Mouse (Mus musculus) limb, embryonic 11.5 days (tissue): ENCODE data around the gene Acox2. TPM values are rescaled to one million over a fixed set of nuclear protein-coding genes. Genes with fewer than 3 reads are reported as not detected.
A peak's percentile ranks its signal among the peaks of the same experiment; 100 is the strongest.
"Not testable (repeated sequence)": the region's sequence is repeated elsewhere in the genome, so short reads cannot be mapped to it uniquely, and the experiment has no call there.

Experiments
- ATAC-seq: fragments of 200-750 bp; cut with Nextera tagmentation; 2 replicates; pipeline ENCODE4 v1.8.0; 2017; ENCODE audit warnings: low read depth; ENCODE audit not compliant: insufficient number of reproducible peaks, low FRiP score, low TSS enrichment
- DNase-seq: peaks from one replicate; pipeline ENCODE4 v3.0.0-alpha.2; 2015; ENCODE audit warnings: low spot score
- H3K27ac ChIP-seq: fragments of 300-500 bp; sonication (generic); replicated peaks from 2 replicates; pipeline ENCODE4 v1.5.1; 2014; ENCODE audit warnings: low read depth, mild to moderate bottlenecking, low read length
- H3K27me3 ChIP-seq: fragments of 300-500 bp; sonication (generic); 2 replicates; pipeline ENCODE4 v1.6.1; 2014; ENCODE audit warnings: mild to moderate bottlenecking, low read length, mixed read lengths; ENCODE audit not compliant: control insufficient read depth, insufficient read depth
- H3K36me3 ChIP-seq: fragments of 300-500 bp; sonication (generic); 2 replicates; pipeline ENCODE4 v1.6.1; 2014; ENCODE audit warnings: mild to moderate bottlenecking, low read length, moderate library complexity, mixed read lengths; ENCODE audit not compliant: control insufficient read depth, insufficient read depth
- H3K4me1 ChIP-seq: fragments of 300-500 bp; sonication (generic); 2 replicates; pipeline ENCODE4 v1.6.1; 2014; ENCODE audit warnings: low read length, mixed read lengths; ENCODE audit not compliant: control insufficient read depth, insufficient read depth
- H3K4me2 ChIP-seq: fragments of 300-500 bp; sonication (generic); 2 replicates; pipeline ENCODE4 v1.6.1; 2014; ENCODE audit warnings: low read depth, mild to moderate bottlenecking, moderate library complexity; ENCODE audit not compliant: severe bottlenecking
- H3K4me3 ChIP-seq: fragments of 300-500 bp; sonication (generic); 2 replicates; pipeline ENCODE4 v1.5.1; 2014; ENCODE audit warnings: low read depth, low read length
- H3K9ac ChIP-seq: fragments of 300-500 bp; sonication (generic); 2 replicates; pipeline ENCODE4 v1.6.1; 2014; ENCODE audit warnings: mild to moderate bottlenecking, low read length
- H3K9me3 ChIP-seq: fragments of 300-500 bp; sonication (generic); 2 replicates; pipeline ENCODE4 v1.6.1; 2016; ENCODE audit warnings: low read length; ENCODE audit not compliant: control insufficient read depth
- WGBS: fragments of 180-500 bp; shearing (Covaris S2); extraction: QIAGEN DNeasy Blood & Tissue Kit; methylation state at CpG from one replicate; pipeline ENCODE4 v1.1.7; 2014; 5-methylcytosine and 5-hydroxymethylcytosine counted together
- polyA plus RNA-seq: library from polyadenylated mRNA; unstranded; fragments of >200 nt; fragmentation: Nextera tagmentation; extraction: Ambion mirVana; gene quantifications from 2 replicates; pipeline ENCODE4 v1.2.1, GENCODE M21; 2014

The Acox2 gene
- polyA plus RNA-seq, 1 experiment from 2014 or later = not detected

- DNase-seq, H3K9ac ChIP-seq, H3K36me3 ChIP-seq, H3K4me3 ChIP-seq, H3K27me3 ChIP-seq, H3K27ac ChIP-seq, H3K9me3 ChIP-seq, H3K4me2 ChIP-seq, H3K4me1 ChIP-seq: not testable (repeated sequence)
- peak; percentile 91 for ATAC-seq
- WGBS = 88% methylated on average over 5 of the region's 5 CpGs
Observed at GRCm38 (mm10) chr14:8286595-8286994, 27.4 kb upstream of the Acox2 start.

- Histone ChIP-seq H3K4me1 (no peaks in the 10 kb centered on the region), H3K27me3 (no peaks in the 10 kb centered on the region), H3K9ac (no peak overlapping the region), H3K4me2 (no peak overlapping the region), H3K36me3 (no peaks in the 10 kb centered on the region), H3K9me3 (no peaks in the 10 kb centered on the region), H3K27ac (no peak overlapping the region), H3K4me3 (no peak overlapping the region)
- ATAC-seq (no peak), DNase-seq (no peak)
Observed at GRCm38 (mm10) chr14:8283784-8284183, 24.6 kb upstream of the Acox2 start.

- H3K9me3 ChIP-seq, H3K27ac ChIP-seq, H3K36me3 ChIP-seq, H3K4me2 ChIP-seq, H3K27me3 ChIP-seq, H3K4me1 ChIP-seq, H3K4me3 ChIP-seq, DNase-seq, ATAC-seq, H3K9ac ChIP-seq: not testable (repeated sequence)
- WGBS = 88% methylated on average over 8 of the region's 8 CpGs
Observed at GRCm38 (mm10) chr14:8271281-8271680, 12.1 kb upstream of the Acox2 start.

GRCm38 (mm10) chr14:8264378-8264777 is 5.2 kb upstream of the Acox2 start:
- WGBS = 96% methylated on average over 1 of the region's 1 CpGs
- no peaks in the 10 kb centered on the region for H3K36me3 ChIP-seq
- ATAC-seq = no peak

GRCm38 (mm10) chr14:8262242-8262641 is 3.1 kb upstream of the Acox2 start:
- DNase-seq (no peak), ATAC-seq (no peak)
- no peak overlapping the region for H3K4me2 ChIP-seq
- WGBS = 65% methylated on average over 1 of the region's 1 CpGs
- H3K36me3 ChIP-seq = no peaks in the 10 kb centered on the region
- no peak overlapping the region for H3K9ac ChIP-seq
- H3K4me3 ChIP-seq = no peak overlapping the region
- no peaks in the 10 kb centered on the region for H3K9me3 ChIP-seq
- H3K27me3 ChIP-seq = no peaks in the 10 kb centered on the region
- no peak overlapping the region for H3K27ac ChIP-seq
- H3K4me1 ChIP-seq = no peaks in the 10 kb centered on the region; the same call in 1 of the 2 replicates

More at GRCm38 (mm10) chr14:8264378-8264777, 5.2 kb upstream of the Acox2 start:
- Histone ChIP-seq H3K4me1 (no peaks in the 10 kb centered on the region), H3K27ac (no peak overlapping the region), H3K4me2 (no peak overlapping the region), H3K9ac (no peak overlapping the region), H3K4me3 (no peak overlapping the region), H3K9me3 (no peaks in the 10 kb centered on the region), H3K27me3 (no peaks in the 10 kb centered on the region)
- no peak for DNase-seq

- H3K4me1 ChIP-seq = no peaks in the 10 kb centered on the region; the same call in 1 of the 2 replicates
- no peak overlapping the region for H3K4me3 ChIP-seq
- H3K9me3 ChIP-seq = no peaks in the 10 kb centered on the region
- H3K27me3 ChIP-seq = no peaks in the 10 kb centered on the region
- no peak overlapping the region for H3K27ac ChIP-seq
- H3K4me2 ChIP-seq = no peak overlapping the region
- H3K36me3 ChIP-seq = no peaks in the 10 kb centered on the region
- no peak for ATAC-seq
- DNase-seq = no peak
- H3K9ac ChIP-seq = no peak overlapping the region
- WGBS = 67% methylated on average over 5 of the region's 5 CpGs
Observed at GRCm38 (mm10) chr14:8260214-8260613, 1.1 kb upstream of the Acox2 start.

GRCm38 (mm10) chr14:8258752-8259151 is 401 bp downstream of the Acox2 start:
- Histone ChIP-seq H3K9me3 (no peaks in the 10 kb centered on the region), H3K27me3 (no peaks in the 10 kb centered on the region), H3K4me1 (no peaks in the 10 kb centered on the region; the same call in 1 of the 2 replicates), H3K36me3 (no peaks in the 10 kb centered on the region), H3K4me3 (no peak overlapping the region), H3K9ac (no peak overlapping the region), H3K27ac (no peak overlapping the region), H3K4me2 (no peak overlapping the region)
- ATAC-seq (no peak), DNase-seq (no peak)
- WGBS = 74% methylated on average over 3 of the region's 3 CpGs

GRCm38 (mm10) chr14:8258335-8258627 is 872 bp downstream of the Acox2 start:
- no peaks in the 10 kb centered on the region for H3K9me3 ChIP-seq
- DNase-seq (no peak), ATAC-seq (no peak)
- H3K4me3 ChIP-seq = no peak overlapping the region
- H3K27ac ChIP-seq = no peak overlapping the region
- H3K27me3 ChIP-seq = no peaks in the 10 kb centered on the region
- H3K36me3 ChIP-seq = no peaks in the 10 kb centered on the region
- no peak overlapping the region for H3K4me2 ChIP-seq
- no peak overlapping the region for H3K9ac ChIP-seq
- 58% methylated on average over 3 of the region's 3 CpGs for WGBS
- no peaks in the 10 kb centered on the region; the same call in 1 of the 2 replicates for H3K4me1 ChIP-seq

- H3K27ac ChIP-seq = no peak overlapping the region
Observed at GRCm38 (mm10) chr14:8257521-8258334, 1.4 kb downstream of the Acox2 start.

More at GRCm38 (mm10) chr14:8257521-8258334, 1.4 kb downstream of the Acox2 start:
- no peak overlapping the region for H3K4me3 ChIP-seq
- no peak overlapping the region for H3K4me2 ChIP-seq
- H3K36me3 ChIP-seq = no peaks in the 10 kb centered on the region
- no peak overlapping the region for H3K9ac ChIP-seq
- no peaks in the 10 kb centered on the region for H3K27me3 ChIP-seq
- no peak for DNase-seq
- H3K4me1 ChIP-seq = no peaks in the 10 kb centered on the region; the same call in 1 of the 2 replicates
- H3K9me3 ChIP-seq = no peaks in the 10 kb centered on the region
- 53% methylated on average over 7 of the region's 7 CpGs for WGBS
- no peak for ATAC-seq
